Mouse (Mus musculus) hindbrain, embryonic 12.5 days (tissue): ENCODE data around the gene Clasrp. TPM values are rescaled to one million over a fixed set of nuclear protein-coding genes. Genes with fewer than 3 reads are reported as not detected.

Experiments
- ATAC-seq: fragments of 200-750 bp; cut with Nextera tagmentation; 2 replicates; pipeline ENCODE4 v1.8.0; 2017; ENCODE audit warnings: moderate TSS enrichment; ENCODE audit not compliant: low FRiP score
- H3K27ac ChIP-seq: fragments of 300-500 bp; sonication (generic); 2 replicates; pipeline ENCODE4 v1.5.1; 2016; ENCODE audit warnings: mild to moderate bottlenecking
- H3K27me3 ChIP-seq: fragments of 300-500 bp; sonication (generic); 2 replicates; pipeline ENCODE4 v1.6.1; 2016; ENCODE audit warnings: mild to moderate bottlenecking
- H3K36me3 ChIP-seq: fragments of 300-500 bp; sonication (generic); 2 replicates; pipeline ENCODE4 v1.6.1; 2016; ENCODE audit warnings: mild to moderate bottlenecking
- H3K4me1 ChIP-seq: fragments of 300-500 bp; sonication (generic); 2 replicates; pipeline ENCODE4 v1.6.1; 2016
- H3K4me2 ChIP-seq: fragments of 300-500 bp; sonication (generic); replicated peaks from 2 replicates; pipeline ENCODE4 v1.6.1; 2016; ENCODE audit warnings: mild to moderate bottlenecking
- H3K4me3 ChIP-seq: fragments of 300-500 bp; sonication (generic); 2 replicates; pipeline ENCODE4 v1.5.1; 2016; ENCODE audit warnings: mild to moderate bottlenecking
- H3K9ac ChIP-seq: fragments of 300-500 bp; sonication (generic); 2 replicates; pipeline ENCODE4 v1.6.1; 2016; ENCODE audit warnings: mild to moderate bottlenecking, moderate library complexity
- H3K9me3 ChIP-seq: fragments of 300-500 bp; sonication (generic); replicated peaks from 2 replicates; pipeline ENCODE4 v1.6.1; 2016; ENCODE audit warnings: mild to moderate bottlenecking
- WGBS: fragments of 180-500 bp; shearing (Covaris S2); methylation state at CpG from one replicate; pipeline ENCODE4 v1.1.7; 2016; 5-methylcytosine and 5-hydroxymethylcytosine counted together
- polyA plus RNA-seq: library from polyadenylated mRNA; unstranded; fragments of >200 nt; fragmentation: Nextera tagmentation; extraction: Ambion mirVana; gene quantifications from 2 replicates; pipeline ENCODE4 v1.2.1, GENCODE M21; 2016

The Clasrp gene
- polyA plus RNA-seq, 1 experiment from 2014 or later = 70.1 TPM

GRCm38 (mm10) chr7:19575559-19575958 is 28.7 kb downstream of the Clasrp start:
- no peak for ATAC-seq
- no peak overlapping the region for H3K4me2 ChIP-seq
- H3K9ac ChIP-seq = no peak overlapping the region
- H3K27me3 ChIP-seq = peaks cover 61% of the 10 kb centered on the region
- H3K4me3 ChIP-seq = no peak overlapping the region
- H3K27ac ChIP-seq = no peak overlapping the region
- peaks cover 30% of the 10 kb centered on the region for H3K4me1 ChIP-seq
- H3K9me3 ChIP-seq = no peaks in the 10 kb centered on the region
- peaks cover 15% of the 10 kb centered on the region for H3K36me3 ChIP-seq
- 70% methylated on average over 3 of the region's 3 CpGs for WGBS

- Histone ChIP-seq H3K4me1 (peaks cover 30% of the 10 kb centered on the region), H3K9ac (peak overlapping the region; percentile 85), H3K27ac (peak overlapping the region; percentile 78; the same call in 1 of the 2 replicates), H3K27me3 (peaks cover 43% of the 10 kb centered on the region), H3K4me3 (peak overlapping the region; percentile 78), H3K4me2 (peak overlapping the region; percentile 76), H3K36me3 (peaks cover 18% of the 10 kb centered on the region), H3K9me3 (no peaks in the 10 kb centered on the region)
- 22% methylated on average over 16 of the region's 16 CpGs for WGBS
- 0 out of 2 replicates have a peak, but pooled peaks have one; percentile 4 for ATAC-seq
Measured at GRCm38 (mm10) chr7:19573776-19574140, 30.5 kb downstream of the Clasrp start.

- peak overlapping the region; percentile 76 for H3K4me2 ChIP-seq
- peak; percentile 81 for ATAC-seq
- peaks cover 24% of the 10 kb centered on the region for H3K36me3 ChIP-seq
- H3K9me3 ChIP-seq = no peaks in the 10 kb centered on the region
- under 1% methylated on average over 53 of the region's 53 CpGs for WGBS
- peak overlapping the region; percentile 78 for H3K27ac ChIP-seq
- peak overlapping the region; percentile 85 for H3K9ac ChIP-seq
- H3K4me1 ChIP-seq = peaks cover 29% of the 10 kb centered on the region
- H3K27me3 ChIP-seq = peaks cover 37% of the 10 kb centered on the region
- H3K4me3 ChIP-seq = peak overlapping the region; percentile 78
Measured at GRCm38 (mm10) chr7:19572926-19573775, 31.1 kb downstream of the Clasrp start.

- H3K27ac ChIP-seq = no peak overlapping the region
- 0 out of 2 replicates have a peak overlapping the region, but pooled peaks have one; percentile 3 for H3K9ac ChIP-seq
- H3K36me3 ChIP-seq = peaks cover 37% of the 10 kb centered on the region
- no peak overlapping the region for H3K4me3 ChIP-seq
- H3K27me3 ChIP-seq = peaks cover 2% of the 10 kb centered on the region; the same call in 1 of the 2 replicates
- no peaks in the 10 kb centered on the region for H3K9me3 ChIP-seq
- H3K4me2 ChIP-seq = no peak overlapping the region
- peaks cover 18% of the 10 kb centered on the region for H3K4me1 ChIP-seq
- no peak for ATAC-seq
- WGBS = 93% methylated on average over 3 of the region's 3 CpGs
Measured at GRCm38 (mm10) chr7:19569647-19570046, 34.6 kb downstream of the Clasrp start.

- WGBS = 94% methylated on average over 8 of the region's 8 CpGs
- no peaks in the 10 kb centered on the region for H3K27me3 ChIP-seq
- peaks cover 19% of the 10 kb centered on the region for H3K4me1 ChIP-seq
- no peaks in the 10 kb centered on the region; the same call in 1 of the 2 replicates for H3K9me3 ChIP-seq
- H3K27ac ChIP-seq = no peak overlapping the region
- no peak overlapping the region for H3K4me2 ChIP-seq
- no peak for ATAC-seq
- H3K9ac ChIP-seq = no peak overlapping the region
- peaks cover 43% of the 10 kb centered on the region for H3K36me3 ChIP-seq
- H3K4me3 ChIP-seq = no peak overlapping the region
Measured at GRCm38 (mm10) chr7:19567426-19567825, 36.9 kb downstream of the Clasrp start.

GRCm38 (mm10) chr7:19565803-19566202 is 38.5 kb downstream of the Clasrp start:
- no peak for ATAC-seq
- Histone ChIP-seq H3K27me3 (no peaks in the 10 kb centered on the region), H3K4me2 (no peak overlapping the region), H3K9ac (no peak overlapping the region), H3K4me3 (no peak overlapping the region), H3K27ac (no peak overlapping the region), H3K9me3 (no peaks in the 10 kb centered on the region; the same call in 1 of the 2 replicates), H3K4me1 (peaks cover 14% of the 10 kb centered on the region), H3K36me3 (peaks cover 42% of the 10 kb centered on the region)
- 97% methylated on average over 2 of the region's 2 CpGs for WGBS

- Histone ChIP-seq H3K4me3 (no peak overlapping the region), H3K9ac (no peak overlapping the region), H3K9me3 (no peaks in the 10 kb centered on the region; the same call in 1 of the 2 replicates), H3K36me3 (peaks cover 31% of the 10 kb centered on the region), H3K4me2 (no peak overlapping the region), H3K4me1 (peaks cover 27% of the 10 kb centered on the region), H3K27ac (no peak overlapping the region), H3K27me3 (no peaks in the 10 kb centered on the region)
- WGBS = 90% methylated on average over 4 of the region's 4 CpGs
- ATAC-seq = no peak
Measured at GRCm38 (mm10) chr7:19564455-19564854, 39.8 kb downstream of the Clasrp start.

- no peak overlapping the region for H3K4me3 ChIP-seq
- H3K9me3 ChIP-seq = no peaks in the 10 kb centered on the region; the same call in 1 of the 2 replicates
- H3K4me2 ChIP-seq = peak overlapping the region; percentile 99; the same call in 1 of the 2 replicates
- H3K27ac ChIP-seq = 0 out of 2 replicates have a peak overlapping the region, but pooled peaks have one; percentile 3
- no peak overlapping the region for H3K9ac ChIP-seq
- peaks cover 25% of the 10 kb centered on the region for H3K36me3 ChIP-seq
- H3K27me3 ChIP-seq = no peaks in the 10 kb centered on the region
- 88% methylated on average over 3 of the region's 3 CpGs for WGBS
- peaks cover 33% of the 10 kb centered on the region for H3K4me1 ChIP-seq
- no peak for ATAC-seq
Measured at GRCm38 (mm10) chr7:19563884-19564283, 40.4 kb downstream of the Clasrp start.

GRCm38 (mm10) chr7:19562643-19563410 is 41.5 kb downstream of the Clasrp start, which contains the start of gene Ppp1r37:
Ppp1r37 (minus strand) TSS chr7:19563076.
- peak within 1 kb of the TSS; percentile 98 for H3K4me3 ChIP-seq
- H3K27me3 ChIP-seq = no peaks in the 10 kb centered on the region
- peak within 1 kb of the TSS; percentile 95 for H3K27ac ChIP-seq
- peaks cover 19% of the 10 kb centered on the region for H3K36me3 ChIP-seq
- peak within 1 kb of the TSS; percentile 96 for H3K9ac ChIP-seq
- peak; percentile 35; the same call in 1 of the 2 replicates for ATAC-seq
- peak within 1 kb of the TSS; percentile 99 for H3K4me2 ChIP-seq
- WGBS = 3% methylated on average over 19 of the region's 19 CpGs
- H3K4me1 ChIP-seq = peaks cover 43% of the 10 kb centered on the region
- no peaks in the 10 kb centered on the region; the same call in 1 of the 2 replicates for H3K9me3 ChIP-seq

GRCm38 (mm10) chr7:19561765-19562642 is 42.3 kb downstream of the Clasrp start:
- H3K4me1 ChIP-seq = peaks cover 43% of the 10 kb centered on the region
- H3K9me3 ChIP-seq = no peaks in the 10 kb centered on the region; the same call in 1 of the 2 replicates
- H3K27me3 ChIP-seq = no peaks in the 10 kb centered on the region
- H3K27ac ChIP-seq = peak overlapping the region; percentile 95
- WGBS = under 1% methylated on average over 102 of the region's 102 CpGs
- peak overlapping the region; percentile 99 for H3K4me2 ChIP-seq
- H3K4me3 ChIP-seq = peak overlapping the region; percentile 98
- H3K36me3 ChIP-seq = peaks cover 25% of the 10 kb centered on the region
- peak overlapping the region; percentile 96 for H3K9ac ChIP-seq
- ATAC-seq = peak; percentile 87

- peak overlapping the region; percentile 95 for H3K27ac ChIP-seq
- H3K9ac ChIP-seq = peak overlapping the region; percentile 96
- ATAC-seq = no peak; the same call in 1 of the 2 replicates
- H3K36me3 ChIP-seq = peaks cover 27% of the 10 kb centered on the region
- peaks cover 43% of the 10 kb centered on the region for H3K4me1 ChIP-seq
- H3K9me3 ChIP-seq = no peaks in the 10 kb centered on the region; the same call in 1 of the 2 replicates
- H3K4me3 ChIP-seq = peak overlapping the region; percentile 98
- H3K4me2 ChIP-seq = peak overlapping the region; percentile 99
- H3K27me3 ChIP-seq = no peaks in the 10 kb centered on the region
- under 1% methylated on average over 11 of the region's 11 CpGs for WGBS
Measured at GRCm38 (mm10) chr7:19561431-19561764, 42.9 kb downstream of the Clasrp start.
